Mouse (Mus musculus) liver, embryonic 16.5 days (tissue): ENCODE data around the gene Tma7. TPM values are rescaled to one million over a fixed set of nuclear protein-coding genes. Genes with fewer than 3 reads are reported as not detected.

Source experiments
- ATAC-seq: fragments of 200-750 bp; cut with Nextera tagmentation; 2 replicates; pipeline ENCODE4 v1.8.0; 2017; ENCODE audit warnings: low read depth, mild to moderate bottlenecking, moderate number of reproducible peaks, moderate library complexity
- H3K27ac ChIP-seq: fragments of 300-500 bp; sonication (generic); 2 replicates; pipeline ENCODE4 v1.5.1; 2014; ENCODE audit warnings: mild to moderate bottlenecking, low read length
- H3K27me3 ChIP-seq: fragments of 300-500 bp; sonication (generic); 2 replicates; pipeline ENCODE4 v1.6.1; 2014; ENCODE audit warnings: low read depth, low read length, mixed read lengths; ENCODE audit not compliant: control insufficient read depth, insufficient read depth
- H3K36me3 ChIP-seq: fragments of 300-500 bp; sonication (generic); 2 replicates; pipeline ENCODE4 v1.6.1; 2014; ENCODE audit warnings: mild to moderate bottlenecking; ENCODE audit not compliant: control insufficient read depth, insufficient read depth
- H3K4me1 ChIP-seq: fragments of 300-500 bp; sonication (generic); 2 replicates; pipeline ENCODE4 v1.6.1; 2014; ENCODE audit warnings: low read depth, low read length, mixed read lengths; ENCODE audit not compliant: control insufficient read depth
- H3K4me2 ChIP-seq: fragments of 300-500 bp; sonication (generic); 2 replicates; pipeline ENCODE4 v1.6.1; 2014; ENCODE audit warnings: low read depth, low read length, mixed read lengths
- H3K4me3 ChIP-seq: fragments of 300-500 bp; sonication (generic); 2 replicates; pipeline ENCODE4 v1.5.1; 2014; ENCODE audit warnings: low read depth, mild to moderate bottlenecking, low read length
- H3K9ac ChIP-seq: fragments of 300-500 bp; sonication (generic); 2 replicates; pipeline ENCODE4 v1.6.1; 2014; ENCODE audit warnings: low read depth, low read length
- H3K9me3 ChIP-seq: fragments of 300-500 bp; sonication (generic); replicated peaks from 2 replicates; pipeline ENCODE4 v1.6.1; 2016; ENCODE audit warnings: low read length; ENCODE audit not compliant: control insufficient read depth
- WGBS: fragments of 180-500 bp; shearing (Covaris S2); extraction: QIAGEN DNeasy Blood & Tissue Kit; methylation state at CpG from one replicate; pipeline ENCODE4 v1.1.7; 2014; ENCODE audit not compliant: insufficient replicate concordance; 5-methylcytosine and 5-hydroxymethylcytosine counted together
- polyA plus RNA-seq: library from polyadenylated mRNA; unstranded; fragments of >200 nt; fragmentation: Nextera tagmentation; extraction: Ambion mirVana; gene quantifications from 2 replicates; pipeline ENCODE4 v1.2.1, GENCODE M21; 2015

The Tma7 gene
- polyA plus RNA-seq, 1 experiment from 2014 or later = 259 TPM

GRCm38 (mm10) chr9:109038086-109038895 lies 44.1 kb downstream of the Tma7 start, which contains the start of gene Shisa5:
Gene Shisa5, plus strand, starts transcription at chr9:109038565.
- H3K27me3 ChIP-seq = peaks cover 8% of the 10 kb centered on the region
- WGBS = under 1% methylated on average over 40 of the region's 40 CpGs
- H3K36me3 ChIP-seq = no peaks in the 10 kb centered on the region
- H3K27ac ChIP-seq = no peak within 1 kb of the TSS
- H3K4me1 ChIP-seq = peaks cover 6% of the 10 kb centered on the region
- no peaks in the 10 kb centered on the region for H3K9me3 ChIP-seq
- peak within 1 kb of the TSS; percentile 69 for H3K4me2 ChIP-seq
- peak within 1 kb of the TSS; percentile 60 for H3K9ac ChIP-seq
- H3K4me3 ChIP-seq = peak within 1 kb of the TSS; percentile 63
- ATAC-seq = peak; percentile 75

GRCm38 (mm10) chr9:109032435-109032834 lies 50.0 kb downstream of the Tma7 start:
- H3K9ac ChIP-seq = no peak overlapping the region
- H3K4me1 ChIP-seq = no peaks in the 10 kb centered on the region; the same call in none of the 2 replicates
- WGBS = 38% methylated on average over 6 of the region's 6 CpGs
- no peaks in the 10 kb centered on the region for H3K27me3 ChIP-seq
- ATAC-seq = no peak
- H3K4me2 ChIP-seq = no peak overlapping the region
- H3K4me3 ChIP-seq = no peak overlapping the region
- H3K9me3 ChIP-seq = no peaks in the 10 kb centered on the region
- no peak overlapping the region for H3K27ac ChIP-seq
- H3K36me3 ChIP-seq = no peaks in the 10 kb centered on the region

GRCm38 (mm10) chr9:109031686-109032085 lies 50.7 kb downstream of the Tma7 start:
- Histone ChIP-seq H3K9me3 (no peaks in the 10 kb centered on the region), H3K9ac (no peak overlapping the region), H3K27ac (no peak overlapping the region), H3K4me3 (no peak overlapping the region), H3K27me3 (no peaks in the 10 kb centered on the region), H3K4me2 (no peak overlapping the region), H3K4me1 (no peaks in the 10 kb centered on the region; the same call in none of the 2 replicates), H3K36me3 (no peaks in the 10 kb centered on the region)
- ATAC-seq = no peak
- WGBS = 71% methylated on average over 8 of the region's 8 CpGs

GRCm38 (mm10) chr9:109031001-109031400 lies 51.4 kb downstream of the Tma7 start:
- H3K4me2 ChIP-seq = no peak overlapping the region
- H3K4me1 ChIP-seq = no peaks in the 10 kb centered on the region; the same call in none of the 2 replicates
- H3K9me3 ChIP-seq = no peaks in the 10 kb centered on the region
- no peak for ATAC-seq
- H3K4me3 ChIP-seq = no peak overlapping the region
- H3K9ac ChIP-seq = no peak overlapping the region
- WGBS = 76% methylated on average over 7 of the region's 7 CpGs
- no peaks in the 10 kb centered on the region for H3K27me3 ChIP-seq
- no peak overlapping the region for H3K27ac ChIP-seq
- no peaks in the 10 kb centered on the region for H3K36me3 ChIP-seq

GRCm38 (mm10) chr9:109030312-109030711 lies 52.1 kb downstream of the Tma7 start:
- 46% methylated on average over 3 of the region's 3 CpGs for WGBS

GRCm38 (mm10) chr9:109028919-109029318 lies 53.5 kb downstream of the Tma7 start:
- H3K4me1 ChIP-seq = no peaks in the 10 kb centered on the region; the same call in none of the 2 replicates
- no peaks in the 10 kb centered on the region for H3K36me3 ChIP-seq
- H3K27me3 ChIP-seq = no peaks in the 10 kb centered on the region
- WGBS = 49% methylated on average over 5 of the region's 5 CpGs
- no peak for ATAC-seq
- H3K4me2 ChIP-seq = no peak overlapping the region
- no peak overlapping the region for H3K4me3 ChIP-seq
- H3K27ac ChIP-seq = no peak overlapping the region
- no peaks in the 10 kb centered on the region for H3K9me3 ChIP-seq
- no peak overlapping the region for H3K9ac ChIP-seq

More at GRCm38 (mm10) chr9:109030312-109030711, 52.1 kb downstream of the Tma7 start:
- no peak overlapping the region for H3K4me2 ChIP-seq
- no peak overlapping the region for H3K4me3 ChIP-seq
- ATAC-seq = no peak
- H3K36me3 ChIP-seq = no peaks in the 10 kb centered on the region
- no peaks in the 10 kb centered on the region; the same call in none of the 2 replicates for H3K4me1 ChIP-seq
- no peaks in the 10 kb centered on the region for H3K27me3 ChIP-seq
- H3K9me3 ChIP-seq = no peaks in the 10 kb centered on the region
- H3K27ac ChIP-seq = no peak overlapping the region
- H3K9ac ChIP-seq = no peak overlapping the region

- WGBS = 56% methylated on average over 3 of the region's 3 CpGs
- no peak overlapping the region for H3K9ac ChIP-seq
- no peaks in the 10 kb centered on the region for H3K9me3 ChIP-seq
- no peak overlapping the region for H3K27ac ChIP-seq
- H3K4me3 ChIP-seq = no peak overlapping the region
- no peak for ATAC-seq
- no peak overlapping the region for H3K4me2 ChIP-seq
- no peaks in the 10 kb centered on the region for H3K36me3 ChIP-seq
- H3K27me3 ChIP-seq = no peaks in the 10 kb centered on the region
- no peaks in the 10 kb centered on the region; the same call in none of the 2 replicates for H3K4me1 ChIP-seq
Measured at GRCm38 (mm10) chr9:109028421-109028820, 54.0 kb downstream of the Tma7 start.

- H3K27me3 ChIP-seq = no peaks in the 10 kb centered on the region
- WGBS = 63% methylated on average over 8 of the region's 8 CpGs
- no peak overlapping the region for H3K4me3 ChIP-seq
- H3K4me1 ChIP-seq = no peaks in the 10 kb centered on the region; the same call in none of the 2 replicates
- H3K4me2 ChIP-seq = no peak overlapping the region
- H3K9ac ChIP-seq = no peak overlapping the region
- no peak for ATAC-seq
- H3K9me3 ChIP-seq = no peaks in the 10 kb centered on the region
- no peak overlapping the region for H3K27ac ChIP-seq
- no peaks in the 10 kb centered on the region for H3K36me3 ChIP-seq
Measured at GRCm38 (mm10) chr9:109027521-109027920, 54.9 kb downstream of the Tma7 start.
